Mouse (Mus musculus) inflammation-experienced regulatory T-cells, adult 6 months (primary cell): ENCODE measurements at regions not wholly inside any gene's neighbourhood (a gene's known extent, or its start where the extent isn't known, plus 50 kb on each side); places are given as distances from the start of the nearest gene placed in this dataset.

Source experiments
- ATAC-seq: one replicate; pipeline ENCODE4 v1.8.0; 2017

GRCm38 (mm10) chr1:69470614-69471250 is 216.3 kb downstream of the Ikzf2 start:
- no peak for ATAC-seq

- ATAC-seq: peak; percentile 76
Measured at GRCm38 (mm10) chr1:69469158-69469901, 217.7 kb downstream of the Ikzf2 start.

- ATAC-seq: no peak
Measured at GRCm38 (mm10) chr1:69466534-69467275, 220.3 kb downstream of the Ikzf2 start.

GRCm38 (mm10) chr1:69461191-69461590 is 225.9 kb downstream of the Ikzf2 start:
- ATAC-seq: peak; percentile 25

- ATAC-seq: no peak
Measured at GRCm38 (mm10) chr1:69459899-69460298, 227.1 kb downstream of the Ikzf2 start.

- no peak for ATAC-seq
Measured at GRCm38 (mm10) chr1:69457471-69457870, 229.6 kb downstream of the Ikzf2 start.

- ATAC-seq: no peak
Measured at GRCm38 (mm10) chr1:69453991-69454390, 233.1 kb downstream of the Ikzf2 start.

GRCm38 (mm10) chr1:69452910-69453309 is 234.1 kb downstream of the Ikzf2 start:
- no peak for ATAC-seq

- no peak for ATAC-seq
Measured at GRCm38 (mm10) chr1:69450455-69450854, 236.6 kb downstream of the Ikzf2 start.

GRCm38 (mm10) chr1:69447276-69447675 is 239.8 kb downstream of the Ikzf2 start:
- ATAC-seq: no peak

- no peak for ATAC-seq
Measured at GRCm38 (mm10) chr1:69444722-69445121, 242.3 kb downstream of the Ikzf2 start.

- no peak for ATAC-seq
Measured at GRCm38 (mm10) chr1:69443466-69443865, 243.6 kb downstream of the Ikzf2 start.

- no peak for ATAC-seq
Measured at GRCm38 (mm10) chr1:69440564-69441334, 246.3 kb downstream of the Ikzf2 start.

GRCm38 (mm10) chr1:69437042-69437441 is 250.0 kb downstream of the Ikzf2 start:
- ATAC-seq: no peak

- ATAC-seq: no peak
Measured at GRCm38 (mm10) chr1:69433655-69434357, 253.2 kb downstream of the Ikzf2 start.

GRCm38 (mm10) chr1:69430683-69431407 is 256.2 kb downstream of the Ikzf2 start:
- no peak for ATAC-seq

GRCm38 (mm10) chr1:69429632-69430031 is 257.4 kb downstream of the Ikzf2 start:
- no peak for ATAC-seq

GRCm38 (mm10) chr1:69397676-69398075 is 289.4 kb downstream of the Ikzf2 start:
- ATAC-seq: no peak

- no peak for ATAC-seq
Measured at GRCm38 (mm10) chr1:69382374-69382773, 274.5 kb upstream of the Erbb4 start.

GRCm38 (mm10) chr1:69379741-69380140 is 271.9 kb upstream of the Erbb4 start:
- no peak for ATAC-seq

GRCm38 (mm10) chr1:69376923-69377706 is 269.3 kb upstream of the Erbb4 start:
- no peak for ATAC-seq
